Mouse (Mus musculus) urinary bladder, adult 18-20 months (tissue): ENCODE data around the gene Mchr1.
"Not testable (repeated sequence)": the region's sequence is repeated elsewhere in the genome, so short reads cannot be mapped to it uniquely, and the experiment has no call there.

Experiments
- DNase-seq, 2 experiments: peaks; one replicate each; pipeline ENCODE4 v3.0.0; 2022; ENCODE audit warnings: low spot score in 2 of 2, mixed read lengths in 2 of 2

Mchr1 gene

GRCm38 (mm10) chr15:81235086-81235920 is at the start of gene Mchr1:
Mchr1 (plus strand) TSS chr15:81235499.
- peak; percentile 26 to 39 for DNase-seq

- no peak for DNase-seq
Measured at GRCm38 (mm10) chr15:81189061-81189460, 46.2 kb upstream of the Mchr1 start.

DNA sequence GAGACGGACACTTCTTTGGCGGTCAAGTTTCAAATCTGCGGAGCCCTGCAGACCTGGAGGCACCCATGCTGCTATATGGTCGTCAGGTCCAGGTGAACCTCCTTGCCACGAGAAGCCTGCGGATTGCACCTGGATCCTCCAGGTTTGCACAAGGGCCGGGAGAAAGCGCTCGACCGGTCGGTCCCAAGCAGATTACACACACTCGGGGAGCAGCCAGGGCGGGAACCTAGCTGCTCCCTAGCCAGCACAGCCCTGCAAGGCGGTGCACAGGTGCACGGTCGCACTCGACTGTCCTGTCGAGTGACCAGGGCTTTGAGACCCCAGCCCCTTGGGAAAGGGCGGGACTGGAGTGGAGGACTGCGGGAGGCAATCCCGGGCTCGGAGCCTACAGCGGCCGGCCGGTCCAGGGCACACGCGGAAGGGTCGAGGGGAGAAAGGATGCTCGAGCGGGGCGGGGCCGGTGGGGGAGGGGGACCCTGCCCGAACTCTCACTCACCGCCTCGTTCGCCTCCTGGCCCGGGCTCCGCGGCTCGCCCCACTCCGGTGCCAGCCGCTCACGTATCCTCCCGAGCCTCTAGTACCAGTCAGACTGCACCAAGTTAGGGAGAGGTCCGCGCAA is 45.2 kb upstream of the Mchr1 start:
- peak; percentile 14 to 48 for DNase-seq

GRCm38 (mm10) chr15:81190630-81191178 is 44.6 kb upstream of the Mchr1 start, which contains the start of gene Mrtfa:
Mrtfa (minus strand) TSS chr15:81190757.
- peak; percentile 99 for DNase-seq

DNA sequence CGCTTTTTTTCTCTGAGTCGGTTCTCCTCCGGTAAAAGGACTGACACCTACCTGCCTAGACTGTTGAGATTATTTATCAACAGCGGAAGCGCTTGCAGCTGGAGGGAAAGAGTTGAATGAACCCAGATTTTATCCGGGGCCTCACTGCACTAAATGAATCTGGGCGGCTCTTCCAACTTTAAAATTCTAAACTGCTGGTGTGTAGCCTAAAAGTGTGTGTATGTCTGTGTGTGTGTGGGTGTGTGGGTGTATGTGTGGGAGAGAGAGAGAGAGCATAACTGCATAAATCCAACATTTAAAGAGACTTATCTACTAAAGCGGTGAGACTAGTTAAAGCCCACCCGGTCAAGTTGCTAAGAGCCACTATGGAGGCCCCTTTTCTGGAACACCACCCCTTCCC is 44.0 kb upstream of the Mchr1 start:
- no peak for DNase-seq

GRCm38 (mm10) chr15:81192316-81192715 is 43.0 kb upstream of the Mchr1 start:
- no peak for DNase-seq

DNA sequence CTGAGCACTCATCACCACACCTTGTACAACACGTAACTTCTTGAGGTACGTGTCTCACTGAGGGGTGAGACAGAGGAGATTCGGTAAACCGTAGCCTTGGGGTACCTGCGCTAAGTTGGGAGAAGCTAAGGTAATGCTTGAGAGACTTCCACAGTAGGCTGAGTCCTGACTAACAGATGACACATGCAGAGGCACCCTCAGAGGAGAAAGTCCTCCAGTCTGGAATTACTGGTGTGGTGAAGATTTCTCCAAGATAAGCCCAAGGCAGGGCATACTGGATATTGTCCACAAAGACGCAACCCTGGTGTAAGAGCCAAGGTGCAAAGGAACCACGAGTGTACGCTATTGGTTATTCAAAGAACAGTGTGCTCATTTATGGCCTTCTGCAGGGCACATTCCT is 42.4 kb upstream of the Mchr1 start:
- DNase-seq, result no peak

GRCm38 (mm10) chr15:81194791-81195190 is 40.5 kb upstream of the Mchr1 start:
- no peak for DNase-seq

DNA sequence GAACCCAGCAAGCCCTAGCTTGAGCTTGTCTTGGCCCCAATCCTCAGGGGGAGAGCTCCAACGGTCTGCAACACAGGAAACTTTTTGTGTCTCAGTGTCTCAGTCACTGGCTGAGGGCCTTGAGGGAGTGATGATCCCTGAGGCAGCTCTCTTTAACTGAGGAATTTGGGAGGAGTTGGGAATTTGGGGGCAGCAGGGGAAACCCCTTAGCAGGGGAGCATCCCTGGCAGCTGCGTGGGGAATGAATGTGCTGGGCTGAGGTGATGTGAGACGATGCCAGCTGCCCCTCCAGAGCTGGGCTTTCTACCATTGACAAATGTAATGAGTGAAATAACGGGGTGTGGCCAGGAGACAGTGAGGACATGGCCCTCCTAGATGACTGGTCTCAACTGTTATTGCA is 39.9 kb upstream of the Mchr1 start:
- no peak for DNase-seq

GRCm38 (mm10) chr15:81197197-81197596 is 38.1 kb upstream of the Mchr1 start:
- DNase-seq, result no peak

DNA sequence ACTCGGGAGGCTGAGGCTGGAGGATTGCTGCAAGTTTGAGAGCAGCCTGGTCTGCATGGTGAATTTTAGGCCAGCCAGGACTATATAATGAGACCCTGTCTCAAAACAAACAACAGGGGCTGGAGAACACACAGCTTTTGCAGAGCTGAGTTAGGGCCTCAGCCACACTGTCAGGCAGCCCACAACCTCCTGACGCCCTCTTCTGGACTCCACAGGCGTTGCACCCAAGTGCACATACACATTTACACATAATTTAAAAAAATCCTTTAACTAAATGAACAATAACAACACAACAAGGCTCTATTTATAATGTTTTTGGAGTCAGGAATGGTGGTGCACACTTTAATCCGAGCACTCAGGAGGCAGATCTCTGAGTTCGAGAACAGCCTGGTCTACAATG is 36.9 kb upstream of the Mchr1 start:
- no peak for DNase-seq

DNA sequence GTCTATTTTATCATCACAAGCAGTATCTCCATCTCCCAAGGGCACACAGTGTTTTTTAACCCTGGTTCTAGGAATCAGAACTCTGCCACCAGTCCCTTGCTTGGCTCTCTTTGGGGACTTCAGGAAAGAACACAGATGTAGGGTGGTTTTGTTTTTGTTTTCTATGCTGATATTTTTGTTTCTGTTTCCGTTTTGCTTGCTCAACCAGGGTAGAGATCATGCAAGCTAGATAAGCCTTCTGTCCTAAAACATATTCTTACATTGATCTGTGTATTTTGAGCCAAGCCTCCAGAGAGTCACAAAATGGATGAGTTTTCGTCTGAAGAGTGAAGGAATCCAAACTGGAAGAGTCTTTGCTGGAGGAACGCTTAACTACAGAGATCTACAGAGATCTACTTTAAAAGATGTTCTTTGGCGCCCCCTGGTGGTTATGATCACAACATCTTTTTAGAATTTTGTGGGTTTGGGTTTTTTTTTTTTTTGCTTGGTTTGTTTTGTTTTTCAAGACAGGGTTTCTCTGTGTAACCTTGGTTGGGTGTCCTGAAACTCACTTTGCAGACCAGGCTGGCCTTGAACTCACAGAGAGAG is 35.8 kb upstream of the Mchr1 start:
- DNase-seq, result no peak

DNA sequence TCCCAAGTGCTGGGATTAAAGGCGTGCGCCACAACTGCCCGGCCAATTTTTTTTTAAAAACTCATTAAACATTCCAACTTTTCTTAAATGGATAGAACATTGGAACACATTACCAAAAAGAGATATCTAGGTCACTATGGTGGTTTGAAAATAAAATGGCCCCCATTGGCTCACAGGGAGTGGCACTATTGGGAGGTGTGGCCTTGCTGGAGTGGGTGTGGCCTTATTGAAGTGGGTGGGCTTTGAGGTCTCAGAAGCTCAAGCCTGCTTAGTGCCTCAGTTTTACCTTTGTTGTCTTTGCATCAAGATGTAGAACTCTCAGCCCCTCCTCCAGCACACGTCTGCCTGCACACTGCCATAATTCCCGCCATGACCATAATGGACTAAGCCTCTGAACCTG is 32.8 kb upstream of the Mchr1 start:
- DNase-seq, result no peak

- DNase-seq, result no peak
Measured at GRCm38 (mm10) chr15:81210496-81210895, 24.8 kb upstream of the Mchr1 start.

DNA sequence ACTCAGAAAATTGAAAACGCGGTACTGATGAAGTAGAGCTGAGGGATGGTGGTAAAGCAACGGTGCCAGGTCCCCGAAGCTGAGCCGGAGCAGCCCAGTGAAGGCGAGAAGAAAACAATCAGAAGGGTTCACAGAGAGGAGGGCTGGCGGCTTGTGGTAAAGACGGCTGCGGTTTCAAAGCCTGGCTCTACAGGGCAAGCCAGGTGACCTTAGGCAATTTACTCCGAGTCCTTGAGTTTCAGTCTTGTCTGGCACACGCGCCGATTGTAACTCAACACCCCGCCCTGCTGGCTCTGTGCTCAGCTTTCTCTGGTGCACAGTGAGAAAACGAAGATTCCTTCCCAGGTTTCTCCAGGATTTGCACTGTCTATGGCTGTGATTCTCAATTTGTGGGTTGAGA is 22.3 kb upstream of the Mchr1 start:
- peak in 1 of 2 experiments; percentile 11 for DNase-seq

DNA sequence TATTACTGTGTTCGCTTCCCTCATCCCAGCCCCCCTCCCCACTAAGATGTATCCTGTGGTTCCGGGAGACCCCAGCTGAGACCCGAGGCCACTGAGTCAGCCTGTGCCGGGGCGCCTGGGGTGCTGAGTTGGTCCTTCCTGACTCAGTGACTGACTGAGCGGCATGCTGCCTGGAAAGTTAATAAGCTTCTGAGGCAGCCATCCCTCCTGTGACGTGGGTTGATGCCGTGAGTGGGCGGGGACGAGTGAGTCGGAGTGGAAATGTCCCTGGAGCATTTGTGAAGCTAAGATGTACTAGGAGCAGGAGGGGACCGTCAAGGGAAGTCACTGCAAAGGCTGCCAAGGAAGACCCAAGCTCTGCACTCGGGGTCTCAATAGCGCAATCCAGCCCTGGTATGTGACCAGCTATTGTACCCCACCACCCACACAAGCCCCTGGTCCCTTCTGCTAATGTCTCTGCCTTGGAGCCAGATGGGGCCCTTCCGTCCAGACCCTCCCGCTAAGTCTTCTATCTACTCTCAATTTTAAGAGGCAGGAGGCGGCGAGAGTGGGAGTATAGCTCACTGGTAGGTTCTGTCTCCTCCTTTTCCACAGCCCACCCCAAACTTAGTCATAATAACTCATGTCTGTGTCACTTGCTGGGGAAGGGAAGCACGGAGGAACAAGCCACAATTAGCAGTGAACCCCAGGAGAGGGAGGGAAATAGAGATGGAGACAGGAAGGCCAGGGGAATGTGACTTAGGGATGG is 18.2 kb upstream of the Mchr1 start:
- DNase-seq, result no peak

DNA sequence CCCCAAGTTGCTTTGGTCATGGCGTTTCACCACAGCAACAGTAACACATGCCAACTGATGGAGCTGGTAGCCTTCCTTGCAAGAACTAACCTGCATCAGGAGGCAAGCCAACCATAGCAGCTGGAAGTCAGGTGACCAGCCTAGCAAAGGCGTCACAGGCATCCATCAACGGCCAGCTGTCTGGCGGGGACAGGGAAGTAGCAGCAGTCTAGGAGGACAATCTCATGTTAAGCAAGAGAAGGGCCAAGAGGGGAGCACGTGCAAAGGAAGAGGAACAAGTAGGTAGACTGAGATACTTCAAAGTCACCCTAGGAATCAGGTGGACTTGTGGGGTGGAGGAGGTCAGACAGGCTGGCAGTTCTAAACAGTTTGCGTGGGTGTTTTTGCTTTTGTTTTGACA is 16.2 kb upstream of the Mchr1 start:
- DNase-seq, result no peak

DNA sequence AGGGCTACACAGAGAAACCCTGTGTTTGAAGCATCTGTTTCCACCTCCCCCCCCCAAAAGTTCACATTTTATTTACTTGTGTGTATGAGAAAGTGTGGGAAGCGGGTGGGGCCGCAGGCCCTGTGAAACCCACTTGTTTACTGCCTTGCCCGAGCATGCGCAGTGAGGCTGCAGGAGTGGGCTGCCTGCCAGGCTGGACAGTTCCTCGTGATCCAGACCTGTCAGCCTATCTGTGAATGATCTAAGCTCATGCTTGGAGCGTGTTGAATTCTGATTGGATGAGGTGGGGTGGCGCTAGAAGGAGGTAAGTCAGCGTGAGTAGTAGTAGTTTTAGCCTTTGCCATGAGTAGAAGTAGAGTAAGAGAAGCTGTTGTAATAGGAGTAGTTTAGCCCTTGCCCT is 15.2 kb upstream of the Mchr1 start:
- DNase-seq, result not testable (repeated sequence)

DNA sequence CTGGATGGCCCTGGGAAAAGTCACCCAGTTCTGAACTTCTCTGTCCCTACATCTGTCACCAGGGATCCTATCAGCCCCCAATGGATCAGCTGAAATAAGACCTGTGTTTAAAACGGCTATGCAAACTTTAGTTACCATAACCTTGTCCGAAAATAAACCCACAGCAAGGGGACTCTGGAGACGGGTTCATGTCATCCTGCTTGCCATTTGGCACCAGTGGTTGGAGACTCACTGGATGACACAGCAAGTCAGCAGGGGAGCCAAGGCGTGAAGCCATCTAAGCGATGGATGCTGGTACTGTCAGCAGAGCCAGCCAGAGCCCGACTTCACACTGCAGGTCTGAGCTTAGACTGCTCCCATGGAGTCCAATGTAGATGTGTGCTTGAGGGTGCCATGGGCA is 13.9 kb upstream of the Mchr1 start:
- DNase-seq, result no peak

- DNase-seq, result no peak
Measured at GRCm38 (mm10) chr15:81225016-81225415, 10.3 kb upstream of the Mchr1 start.

DNA sequence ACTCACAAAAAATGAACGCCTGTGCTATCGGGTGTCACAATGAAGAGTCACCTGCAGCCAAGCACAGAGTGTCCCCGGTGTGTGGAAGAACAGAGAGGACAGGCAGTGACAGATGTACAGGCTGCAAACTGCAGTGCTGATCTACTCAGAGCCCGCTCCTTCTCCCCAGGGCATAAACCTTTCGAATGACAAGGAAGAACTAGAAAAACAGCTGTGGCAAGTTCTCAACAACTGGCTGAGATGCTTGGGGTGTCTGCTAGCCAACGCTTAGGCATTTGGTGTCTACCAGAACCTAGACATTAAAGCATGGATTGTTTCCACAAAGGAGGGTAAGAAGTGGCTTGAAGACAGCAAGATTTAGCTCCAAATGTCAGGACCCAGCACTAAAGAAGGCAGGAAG is 9.6 kb upstream of the Mchr1 start:
- DNase-seq, result no peak

DNA sequence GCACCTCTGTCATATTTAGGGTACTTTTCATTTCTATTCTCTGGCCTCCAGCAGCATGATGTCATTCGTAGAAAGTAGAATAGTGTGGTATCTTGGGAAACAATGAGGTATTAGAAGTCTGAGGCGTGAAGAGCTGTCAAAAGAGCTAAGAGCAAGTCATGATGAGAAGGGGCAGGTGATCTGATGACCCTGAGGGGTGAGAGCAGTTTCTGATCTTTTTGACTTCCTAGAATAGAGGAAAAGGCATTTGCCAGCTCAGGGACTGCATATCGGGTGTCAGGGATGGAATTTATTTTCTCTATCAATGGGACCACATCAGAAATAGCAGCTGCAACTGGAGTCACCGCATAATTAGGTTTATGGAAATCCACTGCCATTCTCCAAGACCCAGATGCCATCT is 8.5 kb upstream of the Mchr1 start:
- DNase-seq, result no peak
